Mouse (Mus musculus) MEL (cell line): ENCODE measurements around the gene 1700001P01Rik. TPM values are rescaled to one million over a fixed set of nuclear protein-coding genes. Genes with fewer than 3 reads are reported as not detected.
"Not testable (repeated sequence)": the region's sequence is repeated elsewhere in the genome, so short reads cannot be mapped to it uniquely, and the experiment has no call there.

Experiments
- DNase-seq: peaks from one replicate; pipeline ENCODE4 v3.0.0; 2011; ENCODE audit warnings: low read depth, low spot score
- H3K27ac ChIP-seq: 2 replicates; pipeline ENCODE4 v1.5.1; 2012; ENCODE audit warnings: low read depth, mild to moderate bottlenecking, control low read depth, low read length, moderate library complexity; ENCODE audit not compliant: control insufficient read depth
- H3K27me3 ChIP-seq, 2 experiments: fragments of 150-350 bp in 1 of 2; sonication (generic) in 1 of 2; 2 replicates each; pipeline ENCODE4 v1.6.1; 2012; ENCODE audit warnings: low read length in 2 of 2, mild to moderate bottlenecking in 2 of 2, improper control_type of control experiment in 1 of 2, moderate library complexity in 1 of 2; ENCODE audit not compliant: insufficient read depth in 2 of 2, control insufficient read depth in 1 of 2
- H3K36me3 ChIP-seq, 2 experiments: 2 replicates each; pipeline ENCODE4 v1.6.1; 2012 to 2014; ENCODE audit warnings: low read length in 2 of 2, improper control_type of control experiment in 1 of 2, inconsistent platforms in 1 of 2, mild to moderate bottlenecking in 1 of 2; ENCODE audit not compliant: insufficient read depth in 2 of 2, control insufficient read depth in 1 of 2
- H3K4me1 ChIP-seq, 2 experiments: fragments of 150-350 bp in 1 of 2; sonication (generic) in 1 of 2; 2 replicates each; pipeline ENCODE4 v1.6.1; 2012; ENCODE audit warnings: low read length in 2 of 2, improper control_type of control experiment in 1 of 2, mild to moderate bottlenecking in 1 of 2; ENCODE audit not compliant: insufficient read depth in 2 of 2, control insufficient read depth in 1 of 2
- H3K4me3 ChIP-seq, 2 experiments: fragments of 150-350 bp in 1 of 2; sonication (generic) in 1 of 2; 2 replicates each; pipeline ENCODE4 v1.5.1; 2012; ENCODE audit warnings: low read depth in 2 of 2, low read length in 2 of 2, mild to moderate bottlenecking in 2 of 2, moderate library complexity in 2 of 2, control low read depth in 1 of 2, improper control_type of control experiment in 1 of 2; ENCODE audit not compliant: control insufficient read depth in 1 of 2, insufficient read depth in 1 of 2
- H3K79me2 ChIP-seq: 2 replicates; pipeline ENCODE4 v1.6.1; 2012; ENCODE audit warnings: mild to moderate bottlenecking, low read length, moderate library complexity; ENCODE audit not compliant: control insufficient read depth, poor library complexity, insufficient read depth
- H3K9ac ChIP-seq: 2 replicates; pipeline ENCODE4 v1.6.1; 2012; ENCODE audit warnings: low read depth, mild to moderate bottlenecking, control low read depth, low read length, moderate library complexity; ENCODE audit not compliant: control insufficient read depth, poor library complexity, severe bottlenecking
- H3K9me3 ChIP-seq: fragments of 150-350 bp; sonication (generic); replicated peaks from 2 replicates; pipeline ENCODE4 v1.6.1; 2012; ENCODE audit warnings: mild to moderate bottlenecking, low read length, improper control_type of control experiment, moderate library complexity; ENCODE audit not compliant: insufficient read depth
- BHLHE40 ChIP-seq: IDR thresholded peaks from 2 replicates; pipeline ENCODE4 v1.6.1; 2012; ENCODE audit warnings: low read depth, mild to moderate bottlenecking, inconsistent platforms, low read length, improper control_type of control experiment, borderline replicate concordance
- E2F4 ChIP-seq: IDR thresholded peaks from 2 replicates; pipeline ENCODE4 v1.6.1; 2011; ENCODE audit warnings: low read depth, low read length, improper control_type of control experiment, borderline replicate concordance
- GATA1 ChIP-seq: IDR thresholded peaks from 2 replicates; pipeline ENCODE4 v1.6.1; 2011; ENCODE audit warnings: low read depth, low read length, improper control_type of control experiment
- KAT2A ChIP-seq: conservative IDR thresholded peaks from 2 replicates; pipeline ENCODE4 v1.6.1; 2012; ENCODE audit warnings: low read depth, low read length, improper control_type of control experiment, inconsistent platforms
- MYB ChIP-seq: IDR thresholded peaks from 2 replicates; pipeline ENCODE4 v1.6.1; 2011; ENCODE audit warnings: mild to moderate bottlenecking, low read depth, low read length, improper control_type of control experiment
- MYC ChIP-seq: IDR thresholded peaks from 2 replicates; pipeline ENCODE4 v1.6.1; 2011; ENCODE audit warnings: low read depth, mild to moderate bottlenecking, low read length, improper control_type of control experiment, moderate library complexity
- NELFE ChIP-seq: IDR thresholded peaks from 2 replicates; pipeline ENCODE4 v1.6.1; 2011; ENCODE audit warnings: low read depth, low read length, improper control_type of control experiment
- NRF1 ChIP-seq: IDR thresholded peaks from 2 replicates; pipeline ENCODE4 v1.6.1; 2014; ENCODE audit warnings: low read depth, mild to moderate bottlenecking, inconsistent platforms, low read length, improper control_type of control experiment, moderate library complexity; ENCODE audit not compliant: poor library complexity, insufficient read depth, severe bottlenecking
- SIN3A ChIP-seq: IDR thresholded peaks from 2 replicates; pipeline ENCODE4 v1.6.1; 2012; ENCODE audit warnings: low read length, improper control_type of control experiment, inconsistent platforms
- SMC3 ChIP-seq: IDR thresholded peaks from 2 replicates; pipeline ENCODE4 v1.6.1; 2011; ENCODE audit warnings: low read depth, low read length, improper control_type of control experiment
- TBP ChIP-seq: IDR thresholded peaks from 2 replicates; pipeline ENCODE4 v1.8.0; 2011; ENCODE audit warnings: low read depth, low read length, improper control_type of control experiment
- USF1 ChIP-seq: IDR thresholded peaks from 2 replicates; pipeline ENCODE4 v1.6.1; 2014; ENCODE audit warnings: low read depth, mild to moderate bottlenecking, inconsistent platforms, low read length, improper control_type of control experiment, moderate library complexity
- USF2 ChIP-seq, 2 experiments: IDR thresholded peaks; 2 replicates each; pipeline ENCODE4 v1.6.1; 2011 to 2012; ENCODE audit warnings: improper control_type of control experiment in 2 of 2, low read length in 2 of 2, borderline replicate concordance in 1 of 2, inconsistent platforms in 1 of 2, low read depth in 1 of 2, mild to moderate bottlenecking in 1 of 2; ENCODE audit not compliant: insufficient read depth in 1 of 2
- ZNF384 ChIP-seq: IDR thresholded peaks from 2 replicates; pipeline ENCODE4 v1.6.1; 2012; ENCODE audit warnings: low read depth, mild to moderate bottlenecking, inconsistent platforms, low read length, improper control_type of control experiment
- polyA plus RNA-seq, 2 experiments: library from polyadenylated mRNA; stranded (reverse) in 1 of 2; unstranded in 1 of 2; fragments of >175 nt in 1 of 2; fragments of >200 nt in 1 of 2; gene quantifications; 2 replicates each; pipeline versions ENCODE4 v1.2.1 to v1.2.4; 2012; ENCODE audit warnings: low replicate concordance in 2 of 2, low read depth in 1 of 2; ENCODE audit not compliant: insufficient read length in 2 of 2, insufficient read depth in 1 of 2, missing spikeins in 1 of 2
- total RNA-seq: library from RNA; depleted of rRNA; stranded (reverse); fragments of 300-350 nt; gene quantifications from 2 replicates; pipeline ENCODE4 v1.2.3, GENCODE M21; 2012

1700001P01Rik gene
- total and polyA plus RNA-seq, 3 experiments: 0.43 to 0.69 TPM; not detected in 1

GRCm38 (mm10) chr11:97793165-97793564 lies 17.4 kb upstream of the 1700001P01Rik start (continued):
- TF ChIP-seq ZNF384 (peak; percentile 79), GATA1 (no peak)

GRCm38 (mm10) chr11:97790778-97791438 lies 15.2 kb upstream of the 1700001P01Rik start:
- H3K27me3 ChIP-seq, H3K27ac ChIP-seq, H3K36me3 ChIP-seq: not testable (repeated sequence)
- peak; percentile 64 for DNase-seq
- TF ChIP-seq ZNF384: peak; percentile 78
- TF ChIP-seq TBP: peak; percentile 98
- TF ChIP-seq, all 39 proteins: peak for 2; not testable (repeated sequence) for 37
- not testable (repeated sequence) for H3K79me2 ChIP-seq, H3K9ac ChIP-seq, H3K4me3 ChIP-seq, H3K9me3 ChIP-seq, H3K4me1 ChIP-seq

- Histone ChIP-seq H3K79me2 (no peaks in the 10 kb centered on the region), H3K4me3 (no peak overlapping the region), H3K9ac (no peak overlapping the region), H3K36me3 (no peaks in the 10 kb centered on the region), H3K27ac (no peak overlapping the region), H3K9me3 (no peaks in the 10 kb centered on the region), H3K27me3 (no peaks in the 10 kb centered on the region; a peak in 1 of 4 replicates), H3K4me1 (no peaks in the 10 kb centered on the region)
- no peak for DNase-seq
- TF ChIP-seq USF1: no peak
- TF ChIP-seq TBP: peak; percentile 79
- no peak for TF ChIP-seq E2F4
Measured at GRCm38 (mm10) chr11:97789727-97790126, 14.0 kb upstream of the 1700001P01Rik start.

GRCm38 (mm10) chr11:97787961-97788360 lies 12.2 kb upstream of the 1700001P01Rik start:
- no peak overlapping the region for H3K9ac ChIP-seq
- no peak for DNase-seq
- no peaks in the 10 kb centered on the region for H3K4me1 ChIP-seq
- no peaks in the 10 kb centered on the region; a peak in 1 of 4 replicates for H3K27me3 ChIP-seq
- H3K27ac ChIP-seq: no peak overlapping the region
- no peaks in the 10 kb centered on the region for H3K9me3 ChIP-seq
- no peak overlapping the region for H3K4me3 ChIP-seq
- no peaks in the 10 kb centered on the region for H3K79me2 ChIP-seq
- H3K36me3 ChIP-seq: no peaks in the 10 kb centered on the region
- TF ChIP-seq KAT2A (no peak), E2F4 (no peak), BHLHE40 (no peak), SMC3 (no peak), USF2 (IDR thresholded peaks at IDR 0.05; ENCODE audit: borderline replicate concordance in 1 of 2, insufficient read depth in 1 of 2, low read depth in 1 of 2, low read length in 2 of 2) (no peak), TBP (no peak), SIN3A (no peak), NELFE (no peak), NRF1 (no peak), MYC (no peak), MYB (no peak)
- TF ChIP-seq, all 39 proteins: peak for 0
